Mouse (Mus musculus) 416B (cell line): Measurements from ENCODE around the gene Cd320.
"Not testable (repeated sequence)": the region's sequence is repeated elsewhere in the genome, so short reads cannot be mapped to it uniquely, and the experiment has no call there.

ENCODE experiments used
- DNase-seq: peaks from one replicate; pipeline ENCODE4 v3.0.0; 2011; ENCODE audit warnings: low read depth

The Cd320 gene

DNA sequence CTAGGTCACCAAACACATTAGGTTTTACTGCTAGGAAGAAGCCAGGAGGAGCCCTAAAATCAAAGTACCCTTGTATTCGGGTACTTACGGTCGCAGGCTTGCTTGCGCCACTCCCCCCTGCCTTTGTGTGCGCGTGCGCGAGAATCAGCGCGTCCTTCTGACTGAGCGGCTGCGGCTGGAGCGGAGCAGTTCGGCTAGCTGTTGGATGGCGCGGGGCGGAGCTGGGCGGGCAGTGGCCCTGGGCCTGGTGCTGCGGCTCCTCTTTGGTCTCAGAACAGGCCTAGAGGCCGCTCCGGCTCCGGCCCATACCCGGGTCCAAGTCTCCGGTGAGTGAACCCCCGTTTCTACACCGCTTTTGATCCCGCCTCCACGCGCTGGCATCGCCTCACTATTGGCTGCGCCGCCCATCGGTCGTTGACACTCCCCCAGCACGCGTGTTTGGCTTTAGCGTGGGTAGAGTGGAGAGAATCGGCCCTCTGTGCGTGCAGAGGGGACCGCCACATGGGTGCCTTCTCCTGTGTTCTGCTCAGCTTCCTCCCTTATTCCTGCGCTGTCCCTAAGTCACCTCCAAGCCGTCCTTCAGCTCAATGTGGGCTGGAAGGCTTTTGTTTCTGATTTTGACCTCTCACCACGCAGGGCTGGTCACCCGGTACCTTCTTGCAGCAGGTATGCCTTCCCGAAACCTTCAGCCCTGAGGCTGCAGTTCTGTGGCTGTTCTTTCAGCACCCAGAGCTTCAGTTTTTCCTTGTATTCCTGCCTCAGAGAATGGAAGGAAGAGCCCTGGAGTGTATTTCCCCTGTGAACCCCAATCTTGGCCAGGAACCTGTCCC lies at the start of gene Cd320:
TSS of gene Cd320 (plus strand) at position 126 of the 830 bp plus-strand sequence.
- DNase-seq: peak; percentile 92

DNA sequence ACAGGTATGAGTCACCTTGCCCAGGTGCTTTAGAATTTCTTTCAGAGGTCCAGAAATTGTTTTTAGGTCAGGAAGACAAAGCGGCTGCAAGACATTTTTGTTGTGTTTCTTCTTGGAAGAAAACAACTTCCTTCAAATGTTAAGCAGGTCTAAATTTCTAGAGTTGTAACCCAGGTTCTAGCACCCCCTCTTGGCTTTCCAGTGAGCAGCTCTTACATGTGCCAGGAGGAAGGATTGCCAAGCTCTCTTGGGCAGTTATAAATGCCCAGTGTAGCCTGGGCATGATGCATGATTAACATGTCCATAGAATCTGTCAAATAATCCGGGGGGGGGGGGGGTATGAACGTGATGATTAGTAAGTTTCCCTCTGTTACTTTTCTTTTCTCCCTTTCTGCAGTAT lies 44.6 kb upstream of the Cd320 start:
- peak; percentile 79 for DNase-seq

DNA sequence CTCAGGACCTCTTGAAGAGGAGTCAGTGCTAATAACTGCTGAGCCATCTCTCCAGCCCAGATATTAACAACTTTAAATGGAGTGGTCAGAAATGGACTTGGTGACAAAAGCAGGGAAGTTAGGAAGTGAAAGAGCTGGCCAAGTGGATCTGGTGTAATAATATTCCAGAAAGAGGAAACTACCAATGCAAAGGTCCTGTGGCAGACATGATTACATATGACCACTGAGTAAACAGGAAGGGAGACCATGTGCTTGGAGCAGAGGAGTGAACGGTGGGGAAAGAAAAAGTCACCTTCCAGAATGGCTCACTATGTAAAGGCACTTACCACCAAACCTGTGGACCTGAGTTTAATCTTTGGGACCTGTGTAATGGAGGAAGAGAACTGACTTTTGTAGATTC lies 43.6 kb upstream of the Cd320 start:
- no peak for DNase-seq

DNA sequence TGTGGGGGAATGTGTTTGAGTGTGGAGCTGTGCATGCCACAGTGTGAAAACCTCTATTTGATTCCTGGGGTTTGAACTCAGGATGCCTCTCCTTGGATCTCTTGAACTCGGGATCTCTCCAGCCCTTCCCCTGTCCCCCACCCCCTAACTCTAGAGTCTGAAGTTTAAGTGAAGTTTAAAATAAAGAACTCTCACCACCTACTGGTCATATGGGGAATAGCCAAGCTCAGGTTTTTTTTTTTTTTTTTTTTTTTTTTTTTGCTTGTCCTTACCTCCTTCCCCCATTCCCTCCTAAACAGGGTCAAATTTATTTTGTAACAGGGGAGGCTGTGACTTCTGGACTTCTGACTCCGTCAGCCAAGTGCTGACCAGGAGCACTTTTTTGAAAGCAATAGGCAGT lies 40.7 kb upstream of the Cd320 start:
- no peak for DNase-seq

DNA sequence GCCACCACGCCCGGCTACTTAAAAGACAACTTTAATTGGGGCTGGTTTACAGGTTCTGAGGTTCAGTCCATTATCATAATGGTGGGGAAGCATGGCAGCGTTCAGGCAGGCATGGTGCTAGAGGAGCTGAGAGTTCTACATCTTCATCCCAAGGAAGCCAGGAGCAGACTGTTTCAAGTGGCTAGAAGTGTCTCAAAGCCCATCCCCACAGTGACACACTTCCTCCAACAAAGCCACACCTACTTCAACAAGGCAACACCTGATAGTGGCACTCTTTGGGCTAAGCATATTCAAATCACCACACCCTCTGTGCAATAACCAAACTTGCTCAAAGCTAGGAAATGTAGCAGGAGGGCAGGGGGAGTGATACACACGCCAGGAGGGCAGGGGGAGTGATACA lies 38.7 kb upstream of the Cd320 start:
- DNase-seq: no peak

DNA sequence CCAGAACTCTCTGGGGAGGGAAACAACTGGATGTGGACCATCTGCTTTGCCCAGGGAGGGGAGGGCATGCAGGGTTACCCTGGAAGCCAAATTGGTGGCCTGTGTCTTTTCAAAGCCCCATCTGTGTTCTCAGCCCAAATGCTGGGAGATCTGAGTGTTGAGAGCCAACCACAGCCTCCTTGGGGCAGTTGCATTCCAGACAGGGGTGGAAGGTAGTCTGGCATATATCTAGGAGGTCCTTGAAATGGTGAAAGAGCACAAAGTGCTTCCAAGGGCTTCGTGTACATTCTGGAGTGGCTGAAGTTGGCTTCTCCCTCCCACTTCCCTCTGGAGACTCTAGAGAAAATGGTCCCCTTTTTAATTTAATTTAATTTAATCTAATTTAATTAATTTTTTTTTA lies 38.1 kb upstream of the Cd320 start:
- no peak for DNase-seq

DNA sequence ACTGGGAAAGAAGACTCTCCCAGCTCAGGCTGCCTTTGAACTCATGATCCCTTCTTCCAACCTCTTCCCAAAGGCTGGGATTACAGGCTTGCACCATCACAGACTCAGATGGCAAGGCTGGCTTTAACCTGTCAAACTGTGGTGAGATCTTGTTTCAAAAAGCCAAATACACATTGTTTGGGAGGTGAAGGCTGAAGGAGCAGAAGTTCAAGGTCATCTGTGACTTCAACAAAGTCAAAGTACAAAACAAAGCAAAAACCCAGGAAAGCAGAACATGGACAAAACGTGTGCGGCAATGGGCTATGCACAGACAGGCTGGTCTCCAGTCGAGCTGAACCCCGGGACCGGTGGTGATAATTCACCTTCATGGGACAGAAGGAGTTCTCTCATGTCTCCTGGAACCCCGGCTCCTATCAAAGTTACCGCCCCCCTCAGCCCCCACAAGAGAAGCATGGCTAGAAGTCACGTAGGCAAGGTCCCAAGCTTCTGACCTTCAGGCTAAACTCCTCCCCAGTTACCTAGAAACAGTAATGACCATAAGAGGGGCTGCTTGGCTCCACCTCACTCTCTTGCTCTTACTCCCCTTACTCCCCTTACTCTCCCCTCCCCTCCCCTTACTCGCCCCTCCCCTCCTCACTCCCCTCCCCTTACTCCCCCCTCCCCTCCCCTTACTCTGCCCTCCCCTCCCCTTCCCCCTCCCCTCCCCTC lies 35.6 kb upstream of the Cd320 start:
- DNase-seq: no peak

DNA sequence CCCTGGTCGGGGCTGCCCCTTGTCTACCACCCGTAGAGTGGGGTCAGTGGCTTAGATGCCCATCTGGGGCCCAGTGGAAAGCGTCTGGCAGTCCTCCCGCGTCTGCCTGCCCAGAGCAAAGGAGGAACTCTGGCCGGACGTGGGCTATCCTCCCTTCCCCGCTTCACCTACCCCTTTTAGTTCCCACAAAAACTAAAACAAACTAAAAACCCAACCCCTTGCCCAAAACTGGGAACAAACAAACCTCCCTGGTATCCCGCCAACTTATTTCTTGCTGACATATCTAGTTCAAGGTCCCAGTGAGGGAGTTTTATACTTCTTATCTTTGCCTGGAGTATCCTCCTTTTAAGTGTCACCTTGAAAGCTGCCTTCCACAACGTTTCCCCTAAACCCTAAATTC lies 34.7 kb upstream of the Cd320 start:
- no peak for DNase-seq

DNA sequence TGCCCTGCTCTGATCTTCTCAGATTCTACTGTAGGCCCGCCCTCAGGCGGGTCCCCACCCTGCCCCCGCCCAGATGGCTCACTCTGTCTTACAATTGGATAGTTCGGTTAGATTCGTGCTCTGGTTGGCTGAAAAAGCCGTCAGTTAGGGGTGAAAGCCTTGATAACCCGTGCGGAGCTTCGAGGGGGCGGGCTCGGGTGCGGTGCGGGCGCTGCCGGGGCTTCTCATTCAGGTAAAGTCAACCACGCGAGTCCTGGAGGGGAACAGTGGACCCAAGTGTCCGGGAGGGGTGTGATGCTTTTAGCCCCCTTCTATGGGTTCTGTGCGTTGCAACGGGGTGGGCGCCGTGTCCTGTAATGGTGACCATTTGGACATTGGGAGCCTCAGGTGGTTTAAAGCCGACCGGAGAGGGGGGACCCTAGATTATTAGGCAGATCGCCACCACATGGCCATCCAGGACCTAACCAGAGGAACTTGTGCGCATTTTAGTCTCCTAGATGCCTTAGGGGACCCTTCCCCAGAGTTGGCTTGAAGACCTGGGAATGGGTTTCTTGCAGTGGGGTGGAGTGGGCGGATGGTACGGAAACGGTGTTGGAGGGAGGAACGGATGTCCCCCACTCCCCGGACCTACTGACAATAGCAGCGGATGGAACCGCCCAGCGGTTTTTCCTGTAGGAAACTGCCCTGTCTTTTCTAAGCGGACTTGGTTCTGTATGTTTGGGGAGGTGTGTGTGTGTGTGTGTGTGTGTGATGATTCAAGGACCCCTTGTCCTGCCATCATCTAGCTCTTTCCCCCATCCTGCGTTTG lies 32.4 kb upstream of the Cd320 start, which contains the start of gene Kank3:
TSS of gene Kank3 (plus strand) at position 186 of the 808 bp plus-strand sequence.
- DNase-seq: peak; percentile 97

DNA sequence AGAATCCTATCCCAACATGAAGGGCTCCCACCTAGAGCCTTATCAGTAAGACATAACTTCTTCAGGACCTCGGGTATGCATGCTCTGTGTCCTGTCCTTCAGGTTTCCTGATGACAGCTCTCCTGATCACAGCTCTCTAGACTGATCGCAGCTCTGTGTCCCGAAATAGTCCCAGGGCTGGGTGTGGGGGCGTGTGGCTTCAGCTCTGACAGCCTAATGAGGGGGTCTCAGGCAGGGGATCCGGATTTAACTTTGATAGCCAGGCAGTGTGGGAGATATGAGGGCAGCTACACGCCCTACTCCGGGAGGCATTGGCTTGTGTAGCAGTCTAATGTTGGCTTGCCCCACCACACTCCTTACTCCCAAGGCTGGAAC lies 31.8 kb upstream of the Cd320 start:
- no peak for DNase-seq

DNA sequence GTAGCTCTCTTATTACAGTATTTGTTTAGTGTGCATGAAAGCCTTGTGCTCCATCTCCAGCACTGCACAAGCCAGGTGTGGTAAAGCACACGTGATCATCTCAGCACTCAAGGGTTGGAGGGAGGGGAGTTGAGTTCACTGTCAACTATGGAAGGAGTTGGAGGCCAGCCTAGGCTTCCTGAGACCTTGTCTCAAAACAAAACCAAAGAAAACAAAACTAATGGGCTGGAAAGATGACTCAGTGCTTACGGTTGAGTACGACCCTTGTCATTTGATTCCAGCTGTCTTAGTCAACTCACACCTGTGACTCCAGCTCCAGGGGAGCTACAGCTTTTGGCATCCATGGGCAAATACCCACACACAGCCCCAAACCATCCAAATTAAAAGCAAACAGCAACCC lies 30.4 kb upstream of the Cd320 start:
- DNase-seq: peak; percentile 52

DNA sequence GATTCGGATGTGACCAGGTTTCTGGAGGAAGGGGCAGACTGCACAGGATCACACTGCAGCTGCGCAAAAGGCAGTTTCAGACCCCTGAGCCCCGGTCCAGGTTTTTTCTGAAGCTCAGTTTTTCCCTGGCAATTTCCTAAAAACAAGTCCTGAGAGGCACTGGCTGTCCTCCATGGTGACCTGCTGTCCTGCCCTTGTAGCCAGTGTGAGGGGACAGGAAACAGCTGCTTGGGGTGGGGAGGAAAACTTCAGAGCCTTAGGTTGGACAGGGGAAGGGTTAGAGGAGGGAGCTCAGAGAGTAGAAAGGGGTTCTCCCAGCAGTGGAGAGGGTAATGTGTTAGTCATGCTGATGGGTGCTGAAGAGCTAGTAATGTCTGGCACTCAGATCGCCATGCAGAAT lies 29.9 kb upstream of the Cd320 start:
- no peak for DNase-seq

DNA sequence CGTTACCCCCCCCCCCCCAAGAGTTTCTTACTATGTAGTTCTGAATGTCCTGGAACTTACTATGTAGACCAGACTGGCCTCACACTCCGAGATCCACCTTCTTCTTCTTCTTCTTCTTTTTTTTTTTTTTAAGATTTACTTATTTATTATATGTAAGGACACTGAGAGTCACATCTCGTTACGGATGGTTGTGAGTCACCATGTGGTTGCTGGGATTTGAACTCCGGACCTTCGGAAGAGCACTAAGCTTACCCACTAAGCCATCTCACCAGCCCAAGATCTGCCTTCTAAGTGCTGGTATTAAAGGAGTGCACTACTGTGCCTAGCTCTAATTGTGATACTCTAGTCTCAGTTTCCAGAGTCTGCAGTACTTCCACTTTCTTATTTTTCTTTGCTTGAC lies 27.5 kb upstream of the Cd320 start:
- DNase-seq: peak; percentile 68

DNA sequence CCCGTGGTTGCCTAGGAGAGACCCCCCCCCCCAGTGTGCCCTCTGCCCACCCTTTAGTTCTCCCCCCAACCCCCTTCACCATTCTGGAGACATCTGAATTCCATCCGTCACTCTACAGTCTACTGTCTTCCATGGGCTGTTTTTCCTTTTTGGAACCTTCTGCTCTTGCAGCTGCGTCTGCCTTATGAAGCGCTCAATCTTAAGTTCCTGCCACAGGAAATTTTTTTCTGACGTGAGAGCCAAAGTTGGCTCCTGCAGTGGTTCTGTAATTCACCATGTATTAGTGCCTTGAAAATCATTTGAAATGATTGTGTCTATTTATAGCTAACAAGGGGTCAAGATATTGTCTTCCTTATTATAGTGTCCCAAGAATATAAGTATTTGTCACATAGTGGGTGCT lies 26.3 kb upstream of the Cd320 start:
- no peak for DNase-seq

DNA sequence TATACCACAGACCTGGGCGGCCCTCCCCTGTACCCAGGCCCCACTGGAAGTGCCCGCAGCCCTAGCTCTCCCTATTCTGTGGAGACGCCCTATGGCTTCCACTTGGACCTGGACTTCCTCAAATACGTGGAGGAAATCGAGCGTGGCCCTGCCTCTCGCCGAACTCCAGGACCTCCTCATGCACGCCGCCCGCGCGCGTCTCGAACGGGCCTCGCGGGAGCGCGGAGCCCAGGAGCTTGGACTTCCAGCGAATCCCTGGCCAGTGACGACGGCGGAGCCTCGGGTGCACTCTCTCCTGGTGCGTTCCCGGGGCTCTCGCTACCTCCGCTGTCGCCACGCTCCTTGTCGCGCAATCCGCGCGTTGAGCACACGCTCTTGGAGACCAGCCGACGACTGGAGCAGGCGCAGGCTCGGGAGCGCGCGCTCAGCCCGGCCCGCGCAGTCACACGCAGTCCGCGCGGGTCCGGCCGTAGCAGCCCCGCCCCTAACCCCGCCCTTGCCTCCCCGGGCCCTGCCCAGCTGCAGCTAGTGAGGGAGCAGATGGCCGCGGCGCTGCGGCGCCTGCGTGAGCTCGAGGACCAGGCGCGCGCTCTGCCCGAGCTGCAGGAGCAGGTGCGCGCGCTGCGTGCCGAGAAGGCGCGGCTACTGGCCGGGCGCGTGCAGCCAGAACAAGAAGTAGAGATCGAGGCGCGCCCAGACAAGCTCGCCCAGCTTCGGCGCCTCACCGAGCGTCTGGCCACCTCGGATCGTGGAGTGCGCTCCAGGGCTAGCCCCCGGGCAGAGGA lies 25.5 kb upstream of the Cd320 start:
- peak; percentile 87 for DNase-seq

DNA sequence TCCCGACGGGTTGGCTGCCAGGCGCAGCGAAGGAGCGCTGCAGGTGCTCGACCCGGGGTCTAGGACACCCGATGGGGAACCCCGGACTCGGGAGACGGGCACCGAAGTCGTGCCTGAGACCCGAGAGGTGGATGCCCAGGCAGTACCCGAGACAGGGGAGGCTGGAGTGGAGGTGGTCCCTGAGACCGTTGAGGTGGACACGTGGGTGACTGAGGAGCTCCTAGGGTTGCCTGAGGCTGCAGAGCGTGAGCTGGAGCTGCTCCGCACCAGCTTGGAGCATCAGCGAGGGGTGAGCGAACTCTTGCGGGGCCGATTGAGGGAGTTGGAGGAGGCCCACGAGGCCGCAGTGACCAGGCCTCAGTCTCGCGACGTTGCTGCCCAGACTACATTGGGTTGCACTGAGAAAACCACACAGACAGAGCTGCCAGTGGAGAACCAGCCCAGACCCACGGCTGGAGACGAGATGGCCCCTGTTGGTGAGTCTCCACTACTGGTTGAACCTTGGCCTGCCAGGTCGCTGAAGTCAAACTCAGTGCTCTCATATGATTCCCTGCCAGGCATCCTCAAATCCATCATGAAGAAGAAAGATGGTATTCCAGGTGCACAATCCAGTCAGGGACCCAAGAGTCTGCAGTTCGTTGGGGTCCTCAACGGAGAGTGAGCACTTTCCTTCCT lies 24.8 kb upstream of the Cd320 start:
- DNase-seq: no peak

DNA sequence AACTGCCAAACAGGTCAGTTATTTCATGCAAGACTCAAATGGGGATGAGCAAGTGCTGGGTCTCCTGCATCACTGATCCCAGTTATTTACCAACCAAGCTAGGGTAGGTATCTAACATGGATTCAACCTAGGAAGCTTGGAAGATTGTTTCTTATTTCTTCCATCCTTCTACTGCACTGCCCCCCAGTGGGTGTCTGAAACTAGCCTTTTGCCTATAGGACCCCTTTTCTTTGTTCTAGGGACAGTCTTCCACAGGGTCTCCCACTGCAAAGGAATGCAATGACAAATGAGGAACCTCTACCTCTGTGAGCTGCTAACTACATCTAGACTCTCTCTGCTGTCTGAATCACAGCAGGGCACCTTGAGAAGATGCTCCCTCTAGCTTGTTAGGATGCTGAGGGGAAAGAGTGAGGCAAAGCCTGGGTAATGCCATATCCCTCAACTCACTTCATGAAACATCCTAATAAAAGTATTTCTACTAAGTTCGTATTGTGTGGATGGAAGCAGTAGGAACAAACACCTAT lies 20.4 kb upstream of the Cd320 start:
- no peak for DNase-seq

DNA sequence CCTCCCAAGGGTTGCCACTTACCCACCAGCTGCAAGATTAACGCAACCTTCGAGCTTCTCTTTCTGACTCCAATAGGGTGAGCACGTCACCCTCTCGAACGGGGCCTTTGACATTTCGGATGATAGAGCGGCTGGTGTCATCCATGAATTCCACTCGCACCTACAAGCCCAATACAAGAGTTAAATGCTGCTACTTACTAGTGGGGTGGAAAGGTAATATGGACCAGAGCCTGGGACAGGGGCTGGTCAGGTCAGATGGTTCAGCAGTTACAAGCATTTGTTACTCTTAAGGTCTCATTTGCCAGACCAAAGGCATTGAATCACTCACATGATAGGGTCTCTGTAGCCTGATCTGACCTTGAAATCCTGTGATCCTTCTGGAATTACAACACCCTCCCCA lies 19.7 kb upstream of the Cd320 start:
- not testable (repeated sequence) for DNase-seq

DNA sequence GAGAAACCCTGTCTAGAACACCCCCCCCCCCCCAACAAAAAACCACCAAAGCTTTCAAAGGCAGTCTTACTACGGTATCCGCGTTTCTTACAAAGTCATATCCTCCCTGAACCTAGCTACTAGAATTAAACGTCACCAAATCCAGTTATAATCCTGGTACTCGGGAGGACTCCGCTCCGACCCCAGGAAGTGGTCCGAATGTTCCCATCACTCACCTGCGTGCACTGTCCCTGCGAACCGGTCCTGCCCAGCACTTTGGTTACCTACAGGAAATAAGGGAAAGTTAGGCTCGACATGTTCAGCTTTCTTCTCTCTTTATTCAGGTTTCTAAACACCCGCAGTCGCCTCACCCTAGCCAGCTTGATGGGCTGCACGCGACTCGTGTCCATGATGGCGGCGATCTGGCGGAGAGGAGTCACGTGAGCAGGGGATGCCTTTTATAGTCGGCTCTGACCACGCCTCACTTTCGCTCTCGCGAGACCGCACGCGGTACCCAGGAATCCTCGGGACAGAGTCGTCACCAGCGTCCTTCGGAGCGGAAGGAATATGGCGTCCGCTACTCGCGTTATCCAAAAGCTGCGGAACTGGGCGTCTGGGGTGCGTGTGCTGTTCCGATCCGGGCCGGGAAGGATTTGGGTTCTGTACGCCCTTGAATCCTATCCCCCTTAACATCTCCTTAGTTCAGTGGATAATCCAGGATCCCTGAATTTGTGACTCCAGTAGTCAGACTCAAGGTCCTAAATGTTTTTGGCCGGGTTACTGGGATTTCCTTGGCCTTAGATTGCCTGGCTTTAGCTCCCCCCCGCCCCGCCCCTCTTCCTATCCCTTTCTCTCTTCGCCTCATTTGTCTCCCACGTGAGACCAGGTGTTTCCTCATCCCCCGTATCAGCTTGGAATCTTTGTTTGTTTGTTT lies 18.6 kb upstream of the Cd320 start, which contains the start of the genes Rps28 and Ndufa7:
TSS of gene Rps28 (minus strand) at position 479 of the 913 bp plus-strand sequence.
TSS of gene Ndufa7 (plus strand) at position 489 of the 913 bp plus-strand sequence.
- peak; percentile 96 for DNase-seq

DNA sequence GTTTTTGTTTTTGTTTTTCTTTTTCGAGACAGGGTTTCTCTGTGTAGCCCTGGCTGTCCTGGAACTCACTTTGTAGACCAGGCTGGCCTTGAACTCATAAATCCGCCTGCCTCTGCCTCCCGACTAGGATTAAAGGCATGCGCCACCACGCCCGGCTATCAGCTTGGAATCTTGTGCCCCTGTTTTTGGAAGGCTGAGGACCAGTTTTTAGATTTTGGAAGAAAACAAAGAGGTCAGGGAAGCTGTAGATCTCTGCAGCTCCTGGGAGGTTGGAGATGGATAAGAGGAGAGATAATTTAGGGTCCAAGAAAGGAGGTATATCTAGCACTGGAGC lies 17.9 kb upstream of the Cd320 start:
- DNase-seq: not testable (repeated sequence)
